Mouse (Mus musculus) small intestine, adult 2 months (tissue): ENCODE data around the gene Cox7a1.

Experiments used
- CTCF ChIP-seq: fragments of 200-500 bp; IDR thresholded peaks from 2 replicates; pipeline ENCODE4 v1.5.1; 2012; ENCODE audit warnings: low read depth, mild to moderate bottlenecking, control low read depth, inconsistent platforms, low read length, moderate library complexity, mixed read lengths; ENCODE audit not compliant: insufficient replicate concordance, insufficient read length; ENCODE audit errors: extremely low read depth
- POLR2A ChIP-seq: fragments of 200-500 bp; IDR thresholded peaks from 2 replicates; pipeline ENCODE4 v1.6.1; 2012; ENCODE audit warnings: low read depth, mild to moderate bottlenecking, control low read depth, inconsistent platforms, low read length, moderate library complexity

DNA sequence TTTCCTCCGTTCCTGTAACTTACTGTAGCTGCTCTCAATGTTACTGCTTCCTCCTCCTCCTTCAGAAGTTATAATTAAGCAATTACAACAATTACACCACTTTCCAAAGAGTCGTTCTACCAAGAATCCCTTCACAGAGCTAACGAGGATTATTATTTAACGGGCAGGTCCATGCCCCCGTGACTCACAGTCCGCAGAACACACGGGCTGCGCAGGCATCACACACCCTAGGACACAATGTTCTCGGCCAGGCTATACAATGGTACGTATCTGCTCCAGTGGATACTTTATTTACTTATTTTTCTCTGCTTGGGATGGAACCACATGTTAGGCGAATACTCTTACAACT is 36.0 kb downstream of the Cox7a1 start:
- no peak for TF ChIP-seq CTCF
- TF ChIP-seq POLR2A, result no peak
